Mouse (Mus musculus): ENCODE results near the gene Dnah17.

The Dnah17 gene

GRCm38 (mm10) chr11:118043293-118043907 is 87.0 kb downstream of the Dnah17 start:
- in situ Hi-C loops (cut with MboI; ENCODE audit: unreplicated experiment in 2 of 2): loop anchor here (10.0 to 25.0 kb wide), 2 partner anchors 656 to 669 kb away; no protein-coding TSS in a partner anchor

GRCm38 (mm10) chr11:118042791-118043190 is 87.6 kb downstream of the Dnah17 start:
- in situ Hi-C loops (cut with MboI; ENCODE audit: unreplicated experiment in 2 of 2): loop anchor here (10.0 to 25.0 kb wide), 2 partner anchors 655 to 668 kb away; no protein-coding TSS in a partner anchor

GRCm38 (mm10) chr11:118035068-118035467 is 95.4 kb downstream of the Dnah17 start:
- in situ Hi-C loops (cut with MboI; ENCODE audit: unreplicated experiment in 2 of 2): loop anchor here (5.0 to 25.0 kb wide), 2 partner anchors 47 to 648 kb away; no protein-coding TSS in a partner anchor

GRCm38 (mm10) chr11:118034395-118034794 is 96.0 kb downstream of the Dnah17 start:
- in situ Hi-C loops (cut with MboI; ENCODE audit: unreplicated experiment in 2 of 2): loop anchor here in 1 of 2 experiments (25.0 kb wide), 1 partner anchor 647 kb away; no protein-coding TSS in a partner anchor

- in situ Hi-C loops (cut with MboI; ENCODE audit: unreplicated experiment in 2 of 2): loop anchor here in 1 of 2 experiments (25.0 kb wide), 1 partner anchor 644 kb away; no protein-coding TSS in a partner anchor
Measured at GRCm38 (mm10) chr11:118031134-118031533, 99.3 kb downstream of the Dnah17 start.

GRCm38 (mm10) chr11:118029170-118029569 is 101.3 kb downstream of the Dnah17 start:
- in situ Hi-C loops (cut with MboI; ENCODE audit: unreplicated experiment in 2 of 2): loop anchor here in 1 of 2 experiments (25.0 kb wide), 1 partner anchor 642 kb away; no protein-coding TSS in a partner anchor

- in situ Hi-C loops (cut with MboI; ENCODE audit: unreplicated experiment in 2 of 2): loop anchor here (5.0 kb wide), 3 partner anchors 52 to 152 kb away; partner anchors contain the start of genes Socs3 (in 2 of the 2) and Tha1 (in 2 of the 2)
Measured at GRCm38 (mm10) chr11:118024111-118024510, 106.3 kb downstream of the Dnah17 start.

GRCm38 (mm10) chr11:118023475-118023874 is 107.0 kb downstream of the Dnah17 start:
- in situ Hi-C loops (cut with MboI; ENCODE audit: unreplicated experiment in 2 of 2): loop anchor here (5.0 kb wide), 3 partner anchors 51 to 151 kb away; partner anchors contain the start of genes Socs3 (in 2 of the 2) and Tha1 (in 2 of the 2)

GRCm38 (mm10) chr11:118021806-118022205 is 108.6 kb downstream of the Dnah17 start:
- in situ Hi-C loops (cut with MboI; ENCODE audit: unreplicated experiment in 2 of 2): loop anchor here (5.0 kb wide), 3 partner anchors 50 to 150 kb away; partner anchors contain the start of genes Socs3 (in 2 of the 2) and Tha1 (in 2 of the 2)

GRCm38 (mm10) chr11:118018328-118018727 is 112.1 kb downstream of the Dnah17 start:
- in situ Hi-C loops (cut with MboI; ENCODE audit: unreplicated experiment in 2 of 2): no loop called here

GRCm38 (mm10) chr11:118015381-118016145 is 114.9 kb downstream of the Dnah17 start:
- in situ Hi-C loops (cut with MboI; ENCODE audit: unreplicated experiment in 2 of 2): no loop called here

GRCm38 (mm10) chr11:118014391-118014995 is 115.9 kb downstream of the Dnah17 start:
- in situ Hi-C loops (cut with MboI; ENCODE audit: unreplicated experiment in 2 of 2): no loop called here

GRCm38 (mm10) chr11:118013339-118013738 is 117.1 kb downstream of the Dnah17 start:
- in situ Hi-C loops (cut with MboI; ENCODE audit: unreplicated experiment in 2 of 2): no loop called here

- in situ Hi-C loops (cut with MboI; ENCODE audit: unreplicated experiment in 2 of 2): no loop called here
Measured at GRCm38 (mm10) chr11:118012595-118012994, 117.8 kb downstream of the Dnah17 start.

GRCm38 (mm10) chr11:118009865-118010571 is 120.4 kb downstream of the Dnah17 start:
- in situ Hi-C loops (cut with MboI; ENCODE audit: unreplicated experiment in 2 of 2): no loop called here

- in situ Hi-C loops (cut with MboI; ENCODE audit: unreplicated experiment in 2 of 2): no loop called here
Measured at GRCm38 (mm10) chr11:118008843-118009242, 121.6 kb downstream of the Dnah17 start.

GRCm38 (mm10) chr11:118008144-118008805 is 122.2 kb downstream of the Dnah17 start:
- in situ Hi-C loops (cut with MboI; ENCODE audit: unreplicated experiment in 2 of 2): no loop called here

GRCm38 (mm10) chr11:118007460-118008143 is 122.8 kb downstream of the Dnah17 start:
- in situ Hi-C loops (cut with MboI; ENCODE audit: unreplicated experiment in 2 of 2): no loop called here

GRCm38 (mm10) chr11:118004217-118004616 is 126.2 kb downstream of the Dnah17 start:
- in situ Hi-C loops (cut with MboI; ENCODE audit: unreplicated experiment in 2 of 2): no loop called here

Measured in v-Abl transformed pro-B cells (cell line).